Mouse (Mus musculus) regulatory T cell (primary cell): ENCODE data around the gene Ankrd55.

Experiments
- in situ Hi-C: fragments of 300-600 bp; cut with MboI, MseI; formaldehyde crosslinking; loops from one replicate; pipeline ENCODE4 v1.15.1; 2025; ENCODE audit warnings: high pct_unique_total_duplicates

Gene Ankrd55

GRCm38 (mm10) chr13:112342971-112343627 is 54.8 kb downstream of the Ankrd55 start:
- in situ Hi-C loops = no loop called here

- in situ Hi-C loops = no loop called here
Observed at GRCm38 (mm10) chr13:112343628-112344009, 55.4 kb downstream of the Ankrd55 start.

- in situ Hi-C loops = no loop called here
Observed at GRCm38 (mm10) chr13:112344270-112344864, 56.1 kb downstream of the Ankrd55 start.

GRCm38 (mm10) chr13:112345542-112345941 is 57.3 kb downstream of the Ankrd55 start:
- in situ Hi-C loops = no loop called here

- in situ Hi-C loops = no loop called here
Observed at GRCm38 (mm10) chr13:112346031-112346430, 57.8 kb downstream of the Ankrd55 start.

- in situ Hi-C loops = no loop called here
Observed at GRCm38 (mm10) chr13:112346659-112347142, 58.5 kb downstream of the Ankrd55 start.

- in situ Hi-C loops = no loop called here
Observed at GRCm38 (mm10) chr13:112348250-112348649, 60.0 kb downstream of the Ankrd55 start.

GRCm38 (mm10) chr13:112348896-112349484 is 60.7 kb downstream of the Ankrd55 start:
- in situ Hi-C loops = no loop called here

GRCm38 (mm10) chr13:112349500-112349899 is 61.2 kb downstream of the Ankrd55 start:
- in situ Hi-C loops = no loop called here

GRCm38 (mm10) chr13:112351943-112352342 is 63.7 kb downstream of the Ankrd55 start:
- in situ Hi-C loops = no loop called here

- in situ Hi-C loops = no loop called here
Observed at GRCm38 (mm10) chr13:112354109-112354867, 66.0 kb downstream of the Ankrd55 start.

GRCm38 (mm10) chr13:112354958-112355357 is 66.7 kb downstream of the Ankrd55 start:
- in situ Hi-C loops = no loop called here

- in situ Hi-C loops = no loop called here
Observed at GRCm38 (mm10) chr13:112355794-112356486, 67.7 kb downstream of the Ankrd55 start.

- in situ Hi-C loops = no loop called here
Observed at GRCm38 (mm10) chr13:112361575-112361974, 73.3 kb downstream of the Ankrd55 start.

GRCm38 (mm10) chr13:112363218-112363617 is 75.0 kb downstream of the Ankrd55 start:
- in situ Hi-C loops = no loop called here

GRCm38 (mm10) chr13:112363746-112364145 is 75.5 kb downstream of the Ankrd55 start:
- in situ Hi-C loops = no loop called here

GRCm38 (mm10) chr13:112364698-112365097 is 76.4 kb downstream of the Ankrd55 start:
- in situ Hi-C loops = no loop called here

- in situ Hi-C loops = no loop called here
Observed at GRCm38 (mm10) chr13:112365303-112365702, 77.1 kb downstream of the Ankrd55 start.

GRCm38 (mm10) chr13:112365762-112366161 is 77.5 kb downstream of the Ankrd55 start:
- in situ Hi-C loops = no loop called here

GRCm38 (mm10) chr13:112366321-112367029 is 78.2 kb downstream of the Ankrd55 start:
- in situ Hi-C loops = no loop called here

GRCm38 (mm10) chr13:112371729-112372128 is 83.5 kb downstream of the Ankrd55 start:
- in situ Hi-C loops = no loop called here
